Mouse (Mus musculus) midbrain, embryonic 15.5 days (tissue): ENCODE measurements at regions not wholly inside any gene's neighbourhood (a gene's known extent, or its start where the extent isn't known, plus 50 kb on each side); places are given as distances from the start of the nearest gene placed in this dataset.

Experiments
- ATAC-seq: fragments of 200-750 bp; cut with Nextera tagmentation; replicated peaks from 2 replicates; pipeline ENCODE4 v1.8.0; 2017; ENCODE audit warnings: moderate TSS enrichment
- H3K27ac ChIP-seq: fragments of 300-500 bp; sonication (generic); 2 replicates; pipeline ENCODE4 v1.5.1; 2015; ENCODE audit warnings: mild to moderate bottlenecking, inconsistent platforms
- H3K27me3 ChIP-seq: fragments of 300-500 bp; sonication (generic); replicated peaks from 2 replicates; pipeline ENCODE4 v1.6.1; 2015; ENCODE audit warnings: inconsistent platforms
- H3K36me3 ChIP-seq: fragments of 300-500 bp; sonication (generic); replicated peaks from 2 replicates; pipeline ENCODE4 v1.6.1; 2015; ENCODE audit warnings: inconsistent platforms
- H3K4me1 ChIP-seq: fragments of 300-500 bp; sonication (generic); 2 replicates; pipeline ENCODE4 v1.6.1; 2015; ENCODE audit warnings: inconsistent platforms
- H3K4me2 ChIP-seq: fragments of 300-500 bp; sonication (generic); 2 replicates; pipeline ENCODE4 v1.6.1; 2015; ENCODE audit warnings: inconsistent platforms, mild to moderate bottlenecking, moderate library complexity
- H3K4me3 ChIP-seq: fragments of 300-500 bp; sonication (generic); 2 replicates; pipeline ENCODE4 v1.5.1; 2015; ENCODE audit warnings: mild to moderate bottlenecking, inconsistent platforms
- H3K9ac ChIP-seq: fragments of 300-500 bp; sonication (generic); 2 replicates; pipeline ENCODE4 v1.6.1; 2015; ENCODE audit warnings: mild to moderate bottlenecking, inconsistent platforms
- H3K9me3 ChIP-seq: fragments of 300-500 bp; sonication (generic); 2 replicates; pipeline ENCODE4 v1.6.1; 2016; ENCODE audit warnings: inconsistent platforms
- WGBS: fragments of 180-500 bp; shearing (Covaris S2); methylation state at CpG from one replicate; pipeline ENCODE4 v1.1.7; 2015; ENCODE audit warnings: mixed read lengths; 5-methylcytosine and 5-hydroxymethylcytosine counted together

DNA sequence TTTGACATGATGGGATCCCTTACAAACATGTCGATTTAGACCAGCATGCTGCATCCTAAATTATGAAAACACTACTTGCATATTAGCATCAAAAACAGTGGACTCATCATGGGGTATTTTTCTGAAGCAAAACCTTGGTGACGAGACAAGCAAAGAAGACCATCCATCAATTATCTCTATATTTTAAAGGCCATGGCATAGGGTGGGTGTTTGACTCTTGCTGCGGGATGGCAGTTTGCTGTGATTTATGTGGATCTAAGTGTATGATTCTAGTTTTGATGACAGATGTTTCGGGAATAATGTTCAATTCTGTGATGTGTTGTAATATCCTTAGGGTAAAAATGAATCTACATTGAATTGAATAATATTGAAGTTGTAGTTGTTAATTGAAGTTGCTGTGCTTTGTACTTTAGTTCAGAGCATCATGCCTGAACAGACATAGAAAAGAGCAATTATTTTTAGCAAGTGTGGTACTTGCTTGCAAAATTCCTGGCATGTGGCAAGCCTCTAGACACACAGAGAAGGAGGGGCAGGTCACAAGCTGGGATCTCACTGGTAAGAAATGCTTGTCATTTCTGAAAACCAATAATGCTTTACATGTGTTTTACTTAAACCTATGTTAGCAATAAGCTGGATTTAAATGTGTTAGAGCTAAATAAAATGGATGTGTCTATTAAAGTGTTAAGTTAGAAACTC lies 608.3 kb downstream of the Hace1 start:
- Histone ChIP-seq H3K4me1 (0 out of 2 replicates have a peak, but pooled peaks cover 3% of the 10 kb centered on the region), H3K9me3 (no peaks in the 10 kb centered on the region), H3K4me2 (no peak overlapping the region), H3K36me3 (no peaks in the 10 kb centered on the region), H3K27ac (0 out of 2 replicates have a peak overlapping the region, but pooled peaks have one; percentile 8), H3K27me3 (no peaks in the 10 kb centered on the region), H3K4me3 (no peak overlapping the region), H3K9ac (no peak overlapping the region)
- no peak; the same call in 1 of the 2 replicates for ATAC-seq
- 68% methylated on average over 4 of the region's 4 CpGs for WGBS

DNA sequence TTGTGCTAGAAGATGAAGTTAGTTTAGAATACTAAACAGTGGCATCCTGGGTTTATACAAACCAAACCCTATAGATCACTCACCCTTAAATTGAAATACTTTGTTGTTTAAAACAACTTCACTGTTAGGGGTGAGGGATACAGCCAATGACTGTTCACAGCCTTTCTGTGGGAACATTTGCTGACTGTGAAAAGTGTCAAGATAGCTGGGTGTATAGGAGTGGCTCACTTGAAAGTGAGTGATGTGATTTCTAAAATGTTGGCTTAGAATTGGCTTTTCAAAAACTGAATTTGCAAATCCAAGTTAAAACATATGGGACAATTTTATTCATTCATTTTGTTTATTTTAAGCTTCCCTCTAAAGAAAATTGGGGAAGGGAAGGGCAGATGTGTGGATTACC lies 616.5 kb downstream of the Hace1 start:
- no peaks in the 10 kb centered on the region for H3K4me1 ChIP-seq

DNA sequence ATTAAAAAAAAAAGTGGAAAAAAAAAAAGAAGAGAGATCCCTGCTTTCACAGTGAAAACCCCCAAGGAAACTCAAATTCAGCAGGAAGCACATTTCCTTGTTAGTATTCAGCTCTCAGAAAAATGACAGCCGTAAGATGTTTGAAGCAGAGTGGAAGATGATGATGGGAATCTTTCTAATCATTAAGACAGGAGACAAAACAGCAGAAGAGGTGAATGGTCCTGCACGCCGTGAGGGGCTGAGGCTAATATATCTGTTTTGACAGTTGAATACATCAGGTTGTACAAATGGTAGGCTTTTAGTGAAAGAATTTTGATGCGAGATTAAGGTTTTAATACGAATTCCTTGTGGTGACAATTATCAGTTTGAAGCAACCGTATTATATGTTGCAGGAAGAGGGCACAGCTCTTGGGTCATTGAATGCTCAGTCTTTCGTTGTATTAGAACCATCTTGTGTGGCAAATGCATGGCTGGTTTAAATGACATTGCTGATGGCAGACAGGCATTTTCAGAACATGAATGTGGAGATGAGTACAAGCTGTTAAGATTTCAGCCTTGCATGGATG lies 649.3 kb downstream of the Hace1 start:
- 27% methylated on average over 7 of the region's 7 CpGs for WGBS
- no peaks in the 10 kb centered on the region for H3K9me3 ChIP-seq
- no peak overlapping the region for H3K9ac ChIP-seq
- no peaks in the 10 kb centered on the region for H3K27me3 ChIP-seq
- ATAC-seq = peak; percentile 56; the same call in 1 of the 2 replicates
- peak overlapping the region; percentile 44 for H3K27ac ChIP-seq
- 0 out of 2 replicates have a peak, but pooled peaks cover 3% of the 10 kb centered on the region for H3K4me1 ChIP-seq
- no peak overlapping the region for H3K4me3 ChIP-seq
- no peaks in the 10 kb centered on the region for H3K36me3 ChIP-seq
- H3K4me2 ChIP-seq = no peak overlapping the region

More for the DNA sequence above, 616.5 kb downstream of the Hace1 start:
- H3K27ac ChIP-seq = no peak overlapping the region
- H3K4me3 ChIP-seq = no peak overlapping the region
- no peak for ATAC-seq
- no peaks in the 10 kb centered on the region for H3K27me3 ChIP-seq
- H3K9me3 ChIP-seq = no peaks in the 10 kb centered on the region
- H3K36me3 ChIP-seq = no peaks in the 10 kb centered on the region
- H3K4me2 ChIP-seq = no peak overlapping the region
- no peak overlapping the region for H3K9ac ChIP-seq

- H3K9ac ChIP-seq = no peak overlapping the region
- H3K4me1 ChIP-seq = 0 out of 2 replicates have a peak, but pooled peaks cover 3% of the 10 kb centered on the region
- WGBS = 72% methylated on average over 4 of the region's 4 CpGs
- ATAC-seq = no peak
- H3K4me3 ChIP-seq = no peak overlapping the region
- H3K36me3 ChIP-seq = no peaks in the 10 kb centered on the region
- no peak overlapping the region for H3K4me2 ChIP-seq
- H3K27me3 ChIP-seq = no peaks in the 10 kb centered on the region
- no peaks in the 10 kb centered on the region for H3K9me3 ChIP-seq
- H3K27ac ChIP-seq = no peak overlapping the region
These were observed 652.0 kb downstream of the Hace1 start for GRCm38 (mm10) chr10:46229608-46230007.

GRCm38 (mm10) chr10:46235581-46235980 lies 658.0 kb downstream of the Hace1 start:
- H3K27me3 ChIP-seq = no peaks in the 10 kb centered on the region
- no peak for ATAC-seq
- H3K27ac ChIP-seq = no peak overlapping the region
- H3K4me2 ChIP-seq = no peak overlapping the region
- H3K36me3 ChIP-seq = no peaks in the 10 kb centered on the region
- H3K4me1 ChIP-seq = no peaks in the 10 kb centered on the region
- no peak overlapping the region for H3K9ac ChIP-seq
- H3K9me3 ChIP-seq = no peaks in the 10 kb centered on the region
- H3K4me3 ChIP-seq = no peak overlapping the region
- WGBS = 62% methylated on average over 2 of the region's 2 CpGs

DNA sequence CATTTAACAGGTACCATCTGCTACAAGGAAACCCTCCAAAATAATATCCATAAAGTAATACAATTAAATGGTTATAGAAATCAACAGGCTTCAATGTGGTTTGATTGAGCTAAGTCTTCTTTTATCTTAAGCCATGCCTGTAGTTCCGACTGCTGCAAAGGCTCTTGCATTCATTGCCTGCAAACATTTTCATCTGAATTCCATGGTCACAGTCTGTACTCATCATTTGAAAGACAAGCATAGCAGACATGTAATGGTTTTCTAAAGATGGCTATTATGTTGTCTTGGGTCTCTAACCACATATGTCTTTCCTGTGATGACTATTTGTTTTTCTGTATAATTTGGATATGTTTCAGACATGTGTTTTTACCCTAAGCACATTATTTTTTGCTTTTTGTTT lies 677.9 kb downstream of the Hace1 start:
- Histone ChIP-seq H3K9me3 (no peaks in the 10 kb centered on the region), H3K27ac (no peak overlapping the region), H3K36me3 (no peaks in the 10 kb centered on the region), H3K4me1 (no peaks in the 10 kb centered on the region), H3K4me3 (no peak overlapping the region), H3K4me2 (no peak overlapping the region), H3K27me3 (no peaks in the 10 kb centered on the region), H3K9ac (no peak overlapping the region)
- ATAC-seq = no peak
- WGBS = 50% methylated on average over 1 of the region's 1 CpGs

DNA sequence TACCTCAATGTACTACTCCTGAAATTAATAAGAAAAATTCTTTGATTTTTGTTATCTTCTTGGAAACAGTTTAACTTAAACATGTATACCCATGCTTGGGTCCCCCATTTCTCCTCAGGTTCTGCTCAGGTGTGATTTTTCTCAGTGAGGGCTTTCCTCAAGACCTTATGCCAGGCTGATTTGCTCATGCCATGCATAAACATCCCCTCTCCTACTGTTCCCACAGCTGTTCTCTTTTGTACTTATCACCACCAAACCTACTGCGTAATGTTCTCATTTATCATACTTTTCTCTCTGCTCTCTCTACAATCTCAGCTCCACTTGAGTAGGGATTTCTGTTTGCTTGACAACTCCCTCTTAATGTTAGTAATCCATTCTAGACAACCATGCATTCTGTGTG lies 692.1 kb downstream of the Hace1 start:
- H3K9ac ChIP-seq = no peak overlapping the region
- H3K36me3 ChIP-seq = no peaks in the 10 kb centered on the region
- no peak overlapping the region for H3K4me2 ChIP-seq
- H3K27me3 ChIP-seq = no peaks in the 10 kb centered on the region
- no peak overlapping the region for H3K4me3 ChIP-seq
- 77% methylated on average over 1 of the region's 1 CpGs for WGBS
- H3K9me3 ChIP-seq = no peaks in the 10 kb centered on the region
- no peaks in the 10 kb centered on the region for H3K4me1 ChIP-seq
- no peak overlapping the region for H3K27ac ChIP-seq
- no peak for ATAC-seq

- no peak for ATAC-seq
- no peaks in the 10 kb centered on the region for H3K4me1 ChIP-seq
- no peak overlapping the region for H3K4me3 ChIP-seq
These were observed 696.2 kb downstream of the Hace1 start for GRCm38 (mm10) chr10:46273846-46274245.

GRCm38 (mm10) chr10:46294290-46294689 lies 716.7 kb downstream of the Hace1 start:
- no peak overlapping the region for H3K4me3 ChIP-seq
- no peaks in the 10 kb centered on the region for H3K27me3 ChIP-seq

More at GRCm38 (mm10) chr10:46273846-46274245, 696.2 kb downstream of the Hace1 start:
- Histone ChIP-seq H3K9ac (no peak overlapping the region), H3K27ac (no peak overlapping the region), H3K9me3 (no peaks in the 10 kb centered on the region), H3K27me3 (no peaks in the 10 kb centered on the region), H3K4me2 (no peak overlapping the region), H3K36me3 (no peaks in the 10 kb centered on the region)
- WGBS = 47% methylated on average over 1 of the region's 1 CpGs

GRCm38 (mm10) chr10:46298352-46298751 lies 720.7 kb downstream of the Hace1 start:
- Histone ChIP-seq H3K27ac (no peak overlapping the region), H3K9me3 (no peaks in the 10 kb centered on the region), H3K4me2 (no peak overlapping the region), H3K36me3 (no peaks in the 10 kb centered on the region), H3K27me3 (no peaks in the 10 kb centered on the region), H3K9ac (no peak overlapping the region), H3K4me3 (no peak overlapping the region), H3K4me1 (no peaks in the 10 kb centered on the region)
- 54% methylated on average over 5 of the region's 5 CpGs for WGBS
- ATAC-seq = peak; percentile 42; the same call in 1 of the 2 replicates

More at GRCm38 (mm10) chr10:46294290-46294689, 716.7 kb downstream of the Hace1 start:
- H3K27ac ChIP-seq = no peak overlapping the region
- H3K9ac ChIP-seq = no peak overlapping the region
- H3K9me3 ChIP-seq = no peaks in the 10 kb centered on the region
- no peak for ATAC-seq
- H3K4me2 ChIP-seq = no peak overlapping the region
- H3K4me1 ChIP-seq = no peaks in the 10 kb centered on the region
- H3K36me3 ChIP-seq = no peaks in the 10 kb centered on the region
- WGBS = 78% methylated on average over 5 of the region's 5 CpGs

- Histone ChIP-seq H3K27ac (no peak overlapping the region), H3K4me3 (no peak overlapping the region), H3K4me2 (no peak overlapping the region), H3K9me3 (no peaks in the 10 kb centered on the region), H3K27me3 (no peaks in the 10 kb centered on the region), H3K36me3 (no peaks in the 10 kb centered on the region), H3K4me1 (no peaks in the 10 kb centered on the region), H3K9ac (no peak overlapping the region)
- no peak for ATAC-seq
- 47% methylated on average over 3 of the region's 3 CpGs for WGBS
These were observed 721.9 kb downstream of the Hace1 start for GRCm38 (mm10) chr10:46299521-46299920.

DNA sequence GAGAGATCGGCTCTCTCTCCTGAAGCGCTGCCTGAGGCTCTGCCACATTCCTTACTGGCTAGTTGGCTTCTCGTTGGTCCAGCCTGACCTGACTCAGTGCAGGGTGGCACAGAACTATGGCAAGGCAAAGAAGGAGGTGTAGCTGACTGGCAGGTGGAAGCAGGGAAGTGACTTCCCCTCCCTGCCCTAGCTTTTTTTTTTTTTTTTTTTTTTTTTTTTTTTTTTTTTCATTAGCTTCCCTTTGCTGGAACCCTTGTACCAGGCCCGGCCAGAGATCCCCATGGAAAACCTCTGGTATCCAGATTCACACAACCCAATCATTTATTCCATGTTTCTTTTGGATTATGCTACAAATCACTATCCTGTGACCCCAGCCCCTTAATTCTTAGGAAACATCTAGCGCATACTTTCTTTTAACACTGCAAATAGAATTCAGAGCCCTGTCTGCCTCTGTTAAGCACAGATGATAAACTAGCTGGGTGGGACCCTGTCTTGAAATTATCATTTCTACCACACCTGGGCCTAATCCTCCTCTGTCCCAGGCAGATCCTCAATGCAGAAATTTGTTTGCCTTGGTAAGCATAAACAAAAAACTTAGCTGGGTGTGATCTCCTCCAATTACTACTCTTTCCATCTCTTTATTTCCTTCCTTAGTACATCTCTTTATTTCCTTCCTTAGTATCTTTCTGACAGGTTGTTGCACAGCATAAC lies 742.9 kb downstream of the Hace1 start:
- Histone ChIP-seq H3K9me3 (no peaks in the 10 kb centered on the region), H3K4me2 (no peak overlapping the region), H3K27me3 (no peaks in the 10 kb centered on the region), H3K4me1 (no peaks in the 10 kb centered on the region), H3K9ac (no peak overlapping the region), H3K4me3 (no peak overlapping the region), H3K36me3 (no peaks in the 10 kb centered on the region), H3K27ac (no peak overlapping the region)
- ATAC-seq = no peak
- 90% methylated on average over 5 of the region's 5 CpGs for WGBS
